Mouse (Mus musculus) mature B cell (primary cell): ENCODE results near the gene Serpina3a.
"Not testable (repeated sequence)": the region's sequence is repeated elsewhere in the genome, so short reads cannot be mapped to it uniquely, and the experiment has no call there.

Source experiments
- in situ Hi-C: fragments of 300-500 bp; cut with MboI; formaldehyde crosslinking; loops from 2 replicates; pipeline ENCODE4 v1.14.3; 2019

Serpina3a gene

DNA sequence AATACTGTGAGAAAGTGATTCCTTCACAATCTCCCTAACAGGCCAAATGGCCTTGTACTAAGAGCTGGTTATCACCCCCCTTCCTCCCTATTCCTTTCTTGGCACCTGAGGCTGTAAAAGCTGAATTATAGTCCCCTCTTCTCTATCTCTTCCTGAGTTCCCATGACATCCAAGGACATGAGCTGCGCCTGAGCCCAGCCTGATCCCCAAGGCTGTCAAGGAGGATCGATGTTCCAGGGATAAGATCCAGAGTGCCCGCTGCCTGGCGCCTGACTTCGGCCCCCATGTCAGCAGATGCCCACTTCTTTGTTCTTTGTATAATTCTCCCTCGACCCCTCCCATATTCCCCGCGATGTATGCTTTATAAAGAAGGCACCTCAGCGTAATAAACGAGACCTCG lies at the start of gene Serpina3a:
TSS of gene Serpina3a (plus strand) at position 392 of the 400 bp plus-strand sequence.
- in situ Hi-C loops = not testable (repeated sequence)

DNA sequence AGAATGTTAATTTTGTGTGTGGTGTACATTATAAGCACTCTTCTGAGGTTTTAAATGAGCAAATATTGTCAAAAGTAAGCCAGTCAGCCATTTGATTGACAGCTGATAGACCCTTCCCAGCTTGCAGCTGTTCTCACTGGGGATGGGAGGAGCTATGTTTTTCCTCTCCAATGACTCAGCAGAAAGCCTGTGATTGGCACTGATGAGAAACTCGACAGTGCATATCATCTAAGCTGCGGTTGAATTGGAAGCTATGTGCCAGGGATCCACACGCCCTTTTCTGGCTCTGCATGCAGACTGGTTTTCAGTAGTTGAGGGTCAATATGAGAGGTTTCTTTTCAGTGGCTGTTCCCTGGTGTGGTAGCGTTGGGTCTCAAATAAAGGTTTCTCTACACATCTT lies 48.0 kb upstream of the Serpina3a start:
- in situ Hi-C loops = no loop called here

GRCm38 (mm10) chr12:104064996-104065395 lies 47.5 kb upstream of the Serpina3a start:
- in situ Hi-C loops = no loop called here

GRCm38 (mm10) chr12:104066241-104066640 lies 46.3 kb upstream of the Serpina3a start:
- in situ Hi-C loops = no loop called here

DNA sequence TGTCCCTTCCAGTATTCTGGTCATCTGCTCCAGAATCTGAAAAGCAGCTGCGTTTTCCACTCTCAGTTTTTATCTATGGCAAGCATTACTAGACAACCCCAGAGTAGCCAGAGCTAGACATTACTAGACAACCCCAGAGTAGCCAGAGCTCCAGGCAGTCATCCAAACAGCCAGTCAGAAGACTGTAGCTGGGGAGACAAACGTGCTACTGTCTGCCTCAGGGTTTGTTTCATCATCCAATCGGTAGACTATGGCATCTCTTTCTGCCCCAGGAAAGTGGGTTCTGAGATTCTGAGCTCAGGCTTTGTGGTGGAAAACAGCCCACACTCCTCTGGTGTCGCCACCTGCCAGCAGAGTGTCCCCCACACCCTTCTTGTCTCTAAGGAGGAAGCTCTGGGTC lies 45.0 kb upstream of the Serpina3a start:
- in situ Hi-C loops = no loop called here

- in situ Hi-C loops = no loop called here
Observed at GRCm38 (mm10) chr12:104069620-104070019, 42.9 kb upstream of the Serpina3a start.

DNA sequence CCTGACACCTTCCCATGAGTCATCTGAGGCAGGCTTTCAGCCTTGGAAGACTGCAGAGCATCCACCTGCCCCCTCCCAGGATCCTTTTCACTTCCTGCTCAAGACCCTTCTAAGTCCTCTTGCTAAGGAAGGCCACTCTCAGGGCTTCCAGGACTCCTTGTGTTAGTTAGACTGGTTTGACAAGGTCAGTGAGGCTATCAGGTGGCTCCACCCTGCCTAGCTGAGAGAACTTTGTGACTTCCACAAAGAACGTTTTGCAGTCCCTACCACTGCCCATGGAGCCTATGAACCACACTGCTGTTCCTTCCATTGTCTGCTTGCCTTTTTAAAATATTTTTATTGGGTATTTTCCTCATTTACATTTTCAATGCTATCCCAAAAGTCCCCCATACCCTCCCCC lies 40.8 kb upstream of the Serpina3a start:
- in situ Hi-C loops = no loop called here

- in situ Hi-C loops = no loop called here
Observed at GRCm38 (mm10) chr12:104072286-104072685, 40.2 kb upstream of the Serpina3a start.

- in situ Hi-C loops = no loop called here
Observed at GRCm38 (mm10) chr12:104090119-104090518, 22.4 kb upstream of the Serpina3a start.

DNA sequence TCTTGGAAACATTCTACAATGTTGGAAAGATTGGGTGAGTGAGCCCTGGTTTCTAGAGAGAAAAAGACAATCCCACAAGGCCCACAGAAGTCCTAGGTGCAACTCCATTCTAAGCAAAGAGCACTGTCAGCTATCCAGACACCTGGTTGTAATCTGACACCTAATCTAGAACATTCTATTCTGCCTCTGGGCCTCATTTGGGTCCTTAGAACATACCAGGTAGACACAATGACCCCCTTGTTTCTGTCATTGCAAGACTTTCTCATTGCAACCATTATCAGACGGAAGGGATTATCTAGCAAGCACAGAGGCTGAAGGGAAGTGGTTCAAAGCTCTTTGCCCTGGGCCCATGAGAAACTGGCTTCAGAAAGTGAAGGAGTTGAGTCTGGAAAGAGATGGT lies 21.2 kb upstream of the Serpina3a start:
- in situ Hi-C loops = no loop called here

DNA sequence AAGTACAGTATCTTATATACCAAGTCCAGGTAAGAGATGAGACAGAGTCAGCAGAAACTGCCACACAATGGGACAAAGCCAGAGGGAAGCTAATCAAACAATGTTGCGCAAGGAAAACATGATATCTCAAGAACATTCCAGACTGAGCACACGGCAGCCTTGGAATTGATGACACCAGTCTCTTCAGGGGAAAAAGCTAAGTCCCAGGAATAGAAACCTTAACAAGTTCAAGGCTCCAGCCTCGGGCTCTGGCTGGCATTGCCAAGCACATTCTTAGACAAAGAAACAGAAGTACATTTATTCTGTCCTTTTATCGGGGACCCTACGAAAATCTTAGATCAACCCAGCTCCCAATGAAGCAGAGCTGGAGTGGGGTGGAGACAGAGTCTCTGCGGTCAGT lies 11.8 kb upstream of the Serpina3a start, which contains the start of gene Serpina5:
TSS of gene Serpina5 (plus strand) at position 346 of the 400 bp plus-strand sequence.
- in situ Hi-C loops = no loop called here

DNA sequence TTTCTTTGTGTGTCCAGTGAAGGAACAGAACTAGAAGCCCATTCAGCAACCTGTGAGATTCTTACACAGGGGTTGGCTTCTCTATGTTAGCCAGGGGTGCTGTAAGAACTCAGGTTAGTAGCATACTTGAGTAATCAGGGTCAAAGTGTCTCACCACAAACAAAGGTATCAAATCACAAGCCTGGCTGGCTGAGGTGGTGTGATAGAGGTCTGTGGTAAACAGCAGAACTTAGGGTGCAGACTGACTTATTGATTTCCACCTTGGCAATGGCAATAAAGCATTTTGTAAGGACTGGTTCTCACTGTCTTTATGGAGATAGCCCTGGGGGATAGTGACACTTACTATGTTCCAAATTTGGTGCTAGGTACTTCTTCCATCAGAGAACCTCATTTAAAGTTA lies 6.7 kb upstream of the Serpina3a start:
- in situ Hi-C loops = no loop called here

- in situ Hi-C loops = no loop called here
Observed at GRCm38 (mm10) chr12:104106919-104107318, 5.6 kb upstream of the Serpina3a start.

DNA sequence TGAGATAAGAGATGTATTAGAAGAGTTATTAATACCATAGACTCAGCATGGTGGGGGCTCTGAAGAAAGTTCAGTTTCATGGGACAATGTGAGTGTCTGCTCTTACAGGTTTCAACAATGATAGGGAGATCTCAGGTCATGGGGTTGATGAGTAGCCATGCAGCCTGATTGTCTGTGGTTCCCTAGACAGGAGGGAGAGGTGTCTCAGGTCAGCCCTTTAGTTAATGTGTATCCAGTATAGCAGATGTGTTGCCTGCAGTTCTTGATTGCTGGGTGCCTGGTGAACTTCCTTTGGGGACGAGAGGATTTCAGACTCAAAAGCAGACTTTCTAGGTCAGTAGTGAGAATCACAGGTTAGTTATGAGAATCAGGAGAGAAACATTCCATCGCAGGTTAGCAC lies 4.0 kb upstream of the Serpina3a start:
- in situ Hi-C loops = no loop called here

DNA sequence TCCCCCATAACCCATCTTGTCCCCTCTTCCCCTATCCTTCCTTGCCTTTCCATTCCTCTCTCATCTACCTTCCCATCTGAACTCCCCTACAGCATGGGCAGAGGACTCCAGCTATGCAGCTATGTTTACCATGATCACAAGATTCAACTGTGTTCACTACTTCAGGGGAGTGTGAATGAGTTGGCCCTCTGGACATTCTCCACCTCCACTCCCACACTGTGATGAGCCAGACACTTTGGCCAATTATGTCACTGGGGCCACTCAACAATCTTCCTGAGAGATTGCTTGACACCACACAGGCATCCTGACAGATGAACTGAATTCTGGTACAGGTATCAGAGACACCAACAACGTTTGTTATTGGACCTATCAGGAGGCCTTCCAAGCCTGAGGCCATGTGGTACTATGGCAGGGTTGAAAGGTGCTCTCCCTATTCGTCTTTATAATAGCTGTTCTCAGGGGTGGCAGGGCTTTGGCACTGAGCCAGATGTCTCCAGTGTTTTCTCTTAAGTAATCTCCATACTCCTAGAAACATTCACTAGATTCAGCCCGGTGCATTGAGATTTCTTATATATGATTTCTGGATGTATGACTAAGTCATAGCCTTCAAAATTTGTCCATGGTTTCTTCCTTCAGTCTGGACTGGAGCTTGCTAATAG lies 2.5 kb downstream of the Serpina3a start:
- in situ Hi-C loops = no loop called here

- in situ Hi-C loops = no loop called here
Observed at GRCm38 (mm10) chr12:104123097-104123496, 10.6 kb downstream of the Serpina3a start.

- in situ Hi-C loops = no loop called here
Observed at GRCm38 (mm10) chr12:104123996-104124395, 11.5 kb downstream of the Serpina3a start.

DNA sequence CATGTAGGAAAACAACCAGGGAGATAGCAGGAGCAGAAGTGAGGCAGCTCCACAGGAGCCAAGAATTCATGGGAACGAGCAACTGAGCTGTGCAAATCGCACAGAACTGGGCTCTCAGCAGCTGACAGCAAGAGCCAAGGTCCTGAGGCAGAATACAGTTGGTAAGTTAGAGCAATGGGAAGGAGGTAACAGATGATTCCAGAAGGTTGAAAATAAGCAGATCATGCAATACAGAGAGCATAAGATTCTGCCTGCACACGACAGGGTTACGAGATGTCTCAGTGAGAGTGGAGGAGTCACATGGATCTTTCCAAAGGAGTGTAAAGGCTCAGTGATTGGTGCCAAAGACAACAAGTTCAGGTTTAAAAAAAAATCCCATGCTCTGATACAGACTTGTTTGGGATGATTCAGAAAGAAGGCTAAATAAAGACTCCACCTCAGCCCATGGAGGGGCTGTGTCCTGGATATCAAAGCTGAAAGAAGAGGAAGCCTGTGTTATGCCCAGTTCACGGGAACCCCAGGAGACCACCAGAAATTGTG lies 12.6 kb downstream of the Serpina3a start:
- in situ Hi-C loops = no loop called here

GRCm38 (mm10) chr12:104127696-104128095 lies 15.2 kb downstream of the Serpina3a start, which contains the start of gene Serpina3b:
Gene Serpina3b, plus strand, starts transcription at chr12:104127996.
- in situ Hi-C loops = no loop called here

DNA sequence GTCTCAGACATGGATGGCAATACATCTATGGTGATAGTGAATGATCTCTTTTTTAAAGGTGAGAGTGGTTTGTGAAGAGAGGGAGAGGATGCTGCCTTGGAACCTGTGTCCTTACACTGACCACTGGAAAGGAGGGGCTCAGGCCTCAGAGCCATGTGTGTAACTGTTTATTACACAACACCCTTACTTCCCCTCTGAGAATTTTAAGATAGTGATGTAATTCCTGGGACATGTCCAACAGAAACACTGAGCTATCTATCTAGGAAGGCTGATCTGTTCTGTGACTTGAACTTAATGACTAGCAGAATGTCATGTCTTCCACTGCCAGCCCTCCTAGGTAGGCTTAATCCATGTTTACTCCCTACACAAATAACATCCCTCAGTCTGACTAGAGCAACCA lies 18.5 kb downstream of the Serpina3a start:
- in situ Hi-C loops = no loop called here

DNA sequence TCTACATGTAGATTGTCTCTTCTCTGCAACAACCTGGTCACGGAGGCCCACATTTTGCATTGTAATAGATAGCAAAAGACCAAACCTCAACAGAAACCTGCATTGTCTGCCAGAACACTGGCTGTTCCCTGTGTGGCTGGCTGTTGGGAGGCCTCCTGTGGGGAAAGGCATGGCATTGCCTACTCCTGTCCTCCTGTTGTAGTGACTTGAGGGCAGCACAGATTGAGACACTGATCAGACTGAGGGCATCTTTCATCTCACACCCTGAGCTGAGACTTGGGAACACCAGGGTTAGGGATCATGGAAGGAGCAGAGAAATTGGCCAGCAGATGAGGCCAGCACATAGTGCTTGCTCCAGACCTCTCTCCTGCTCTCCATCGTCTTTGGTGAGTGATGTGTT lies 25.7 kb downstream of the Serpina3a start:
- in situ Hi-C loops = no loop called here

DNA sequence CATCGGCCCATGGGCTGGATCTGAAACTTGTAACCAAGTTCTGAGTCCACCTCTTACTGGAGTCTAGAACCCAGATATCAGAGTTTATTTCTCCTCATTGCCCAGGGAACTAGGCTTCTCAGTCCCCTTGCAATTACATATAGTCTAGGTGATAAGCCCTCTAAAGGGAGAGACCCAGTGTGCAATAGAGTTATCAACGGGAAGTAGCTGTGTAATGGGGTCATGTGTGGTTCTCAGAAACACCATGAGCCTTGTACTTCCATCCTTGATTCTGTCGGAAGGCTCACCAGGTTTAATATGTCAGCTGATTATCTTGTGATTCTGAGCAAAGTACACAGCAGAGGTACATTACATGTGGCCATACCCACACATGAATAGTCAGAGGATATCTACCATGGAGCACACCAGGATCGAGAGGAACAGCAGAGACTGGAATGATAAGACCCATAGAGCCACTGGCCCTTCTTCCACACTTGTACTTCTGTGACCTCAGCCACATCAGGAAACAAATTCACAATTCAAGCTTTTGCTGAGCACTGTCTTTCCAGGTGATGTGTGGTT lies 28.1 kb downstream of the Serpina3a start:
- in situ Hi-C loops = no loop called here

DNA sequence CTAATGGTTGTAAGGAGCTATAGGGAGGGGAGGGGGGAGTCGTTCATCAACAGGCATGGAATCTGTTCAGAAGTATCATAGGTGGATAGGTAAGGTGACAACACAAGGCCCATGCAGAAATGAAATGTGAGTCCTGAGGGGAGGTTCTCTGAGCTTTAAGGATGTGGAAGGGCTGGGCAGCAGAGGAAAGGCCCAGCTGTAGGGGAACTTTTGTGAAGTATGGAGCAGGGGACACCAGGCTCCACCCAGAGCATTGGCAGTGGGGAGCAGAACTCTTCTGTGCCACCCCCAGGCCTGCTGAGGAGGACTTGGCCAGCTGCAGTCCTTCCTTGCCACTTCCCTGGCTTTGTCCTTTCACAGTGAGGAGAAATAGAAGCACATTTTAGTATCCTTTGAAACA lies 29.0 kb downstream of the Serpina3a start:
- in situ Hi-C loops = no loop called here
